Mouse (Mus musculus) neural tube, embryonic 11.5 days (tissue): ENCODE data around the gene Tns4. TPM values are rescaled to one million over a fixed set of nuclear protein-coding genes. Genes with fewer than 3 reads are reported as not detected.

Experiments
- ATAC-seq: fragments of 200-750 bp; cut with Nextera tagmentation; 2 replicates; pipeline ENCODE4 v1.8.0; 2017; ENCODE audit warnings: moderate number of reproducible peaks, mild to moderate bottlenecking, moderate TSS enrichment, moderate library complexity; ENCODE audit not compliant: insufficient read depth, low FRiP score, low TSS enrichment
- DNase-seq: peaks from one replicate; pipeline ENCODE4 v3.0.0-alpha.2; 2015; ENCODE audit warnings: low spot score
- H3K27ac ChIP-seq: fragments of 300-500 bp; sonication (generic); 2 replicates; pipeline ENCODE4 v1.5.1; 2014; ENCODE audit warnings: low read depth, mild to moderate bottlenecking, low read length
- H3K27me3 ChIP-seq: fragments of 300-500 bp; sonication (generic); 2 replicates; pipeline ENCODE4 v1.6.1; 2014; ENCODE audit warnings: mild to moderate bottlenecking, low read length, mixed read lengths; ENCODE audit not compliant: control insufficient read depth, insufficient read depth
- H3K36me3 ChIP-seq: fragments of 300-500 bp; sonication (generic); 2 replicates; pipeline ENCODE4 v1.6.1; 2014; ENCODE audit warnings: mild to moderate bottlenecking, low read length, moderate library complexity, mixed read lengths; ENCODE audit not compliant: control insufficient read depth, insufficient read depth
- H3K4me1 ChIP-seq: fragments of 300-500 bp; sonication (generic); 2 replicates; pipeline ENCODE4 v1.6.1; 2014; ENCODE audit warnings: low read length, mixed read lengths; ENCODE audit not compliant: control insufficient read depth, insufficient read depth
- H3K4me2 ChIP-seq: fragments of 300-500 bp; sonication (generic); 2 replicates; pipeline ENCODE4 v1.6.1; 2014; ENCODE audit warnings: low read depth, mild to moderate bottlenecking, moderate library complexity
- H3K4me3 ChIP-seq: fragments of 300-500 bp; sonication (generic); 2 replicates; pipeline ENCODE4 v1.5.1; 2014; ENCODE audit warnings: low read depth, low read length
- H3K9ac ChIP-seq: fragments of 300-500 bp; sonication (generic); 2 replicates; pipeline ENCODE4 v1.6.1; 2014; ENCODE audit warnings: mild to moderate bottlenecking, low read length
- H3K9me3 ChIP-seq: fragments of 300-500 bp; sonication (generic); 2 replicates; pipeline ENCODE4 v1.6.1; 2016; ENCODE audit warnings: low read length; ENCODE audit not compliant: control insufficient read depth
- WGBS: fragments of 180-500 bp; shearing (Covaris S2); extraction: QIAGEN DNeasy Blood & Tissue Kit; methylation state at CpG from one replicate; pipeline ENCODE4 v1.1.7; 2014; 5-methylcytosine and 5-hydroxymethylcytosine counted together
- polyA plus RNA-seq: library from polyadenylated mRNA; unstranded; fragments of >200 nt; fragmentation: Nextera tagmentation; extraction: Ambion mirVana; gene quantifications from 2 replicates; pipeline ENCODE4 v1.2.1, GENCODE M21; 2014

Gene Tns4
- polyA plus RNA-seq = 0.46 and 0.62 TPM in 2 replicates

- 69% methylated on average over 14 of the region's 14 CpGs for WGBS
- Histone ChIP-seq H3K27me3 (no peaks in the 10 kb centered on the region), H3K4me3 (no peak within 1 kb of the TSS), H3K36me3 (no peaks in the 10 kb centered on the region), H3K27ac (no peak within 1 kb of the TSS), H3K9me3 (no peaks in the 10 kb centered on the region), H3K4me1 (no peaks in the 10 kb centered on the region), H3K9ac (no peak within 1 kb of the TSS), H3K4me2 (no peak within 1 kb of the TSS)
- ATAC-seq (no peak), DNase-seq (no peak)
These were observed at the start of gene Tns4 for GRCm38 (mm10) chr11:99089077-99089601. Gene Tns4, minus strand, starts transcription at chr11:99089306.

GRCm38 (mm10) chr11:99137385-99137784 lies 48.3 kb upstream of the Tns4 start:
- H3K4me1 ChIP-seq = peaks cover 13% of the 10 kb centered on the region
- WGBS = 84% methylated on average over 4 of the region's 4 CpGs
- H3K36me3 ChIP-seq = no peaks in the 10 kb centered on the region
- no peak overlapping the region for H3K4me3 ChIP-seq
- DNase-seq (no peak), ATAC-seq (no peak)
- H3K4me2 ChIP-seq = no peak overlapping the region
- H3K27me3 ChIP-seq = no peaks in the 10 kb centered on the region
- no peak overlapping the region for H3K9ac ChIP-seq
- H3K9me3 ChIP-seq = no peaks in the 10 kb centered on the region
- no peak overlapping the region for H3K27ac ChIP-seq

GRCm38 (mm10) chr11:99136961-99137360 lies 47.9 kb upstream of the Tns4 start:
- Histone ChIP-seq H3K9ac (no peak overlapping the region), H3K27me3 (no peaks in the 10 kb centered on the region), H3K9me3 (no peaks in the 10 kb centered on the region), H3K27ac (no peak overlapping the region), H3K4me3 (no peak overlapping the region), H3K36me3 (no peaks in the 10 kb centered on the region), H3K4me1 (peaks cover 17% of the 10 kb centered on the region), H3K4me2 (no peak overlapping the region)
- 62% methylated on average over 4 of the region's 4 CpGs for WGBS
- no peak for ATAC-seq
- DNase-seq = no peak

- Histone ChIP-seq H3K9ac (no peak overlapping the region), H3K4me2 (no peak overlapping the region), H3K4me3 (no peak overlapping the region), H3K36me3 (no peaks in the 10 kb centered on the region), H3K4me1 (peaks cover 23% of the 10 kb centered on the region), H3K9me3 (no peaks in the 10 kb centered on the region), H3K27ac (no peak overlapping the region), H3K27me3 (no peaks in the 10 kb centered on the region)
- no peak for DNase-seq
- no peak for ATAC-seq
- WGBS = 37% methylated on average over 3 of the region's 3 CpGs
These were observed 47.3 kb upstream of the Tns4 start for GRCm38 (mm10) chr11:99136361-99136760.

- Histone ChIP-seq H3K4me1 (peaks cover 25% of the 10 kb centered on the region), H3K9ac (no peak overlapping the region), H3K4me3 (no peak overlapping the region), H3K9me3 (no peaks in the 10 kb centered on the region), H3K36me3 (no peaks in the 10 kb centered on the region), H3K27ac (peak overlapping the region; percentile 8; the same call in 1 of the 2 replicates), H3K27me3 (no peaks in the 10 kb centered on the region), H3K4me2 (no peak overlapping the region)
- no peak for DNase-seq
- no peak for ATAC-seq
- 80% methylated on average over 8 of the region's 8 CpGs for WGBS
These were observed 45.9 kb upstream of the Tns4 start for GRCm38 (mm10) chr11:99135047-99135440.

- Histone ChIP-seq H3K4me3 (no peak overlapping the region), H3K9me3 (no peaks in the 10 kb centered on the region), H3K27ac (no peak overlapping the region; the same call in 1 of the 2 replicates), H3K4me1 (peaks cover 28% of the 10 kb centered on the region), H3K9ac (no peak overlapping the region), H3K4me2 (no peak overlapping the region), H3K27me3 (no peaks in the 10 kb centered on the region), H3K36me3 (no peaks in the 10 kb centered on the region)
- ATAC-seq (no peak), DNase-seq (no peak)
- 56% methylated on average over 15 of the region's 15 CpGs for WGBS
These were observed 45.4 kb upstream of the Tns4 start for GRCm38 (mm10) chr11:99134266-99135046.

- Histone ChIP-seq H3K27me3 (no peaks in the 10 kb centered on the region), H3K9ac (no peak overlapping the region), H3K36me3 (no peaks in the 10 kb centered on the region), H3K27ac (peak overlapping the region; percentile 35; the same call in 1 of the 2 replicates), H3K4me2 (no peak overlapping the region), H3K4me1 (peaks cover 29% of the 10 kb centered on the region), H3K9me3 (no peaks in the 10 kb centered on the region), H3K4me3 (no peak overlapping the region)
- WGBS = 42% methylated on average over 5 of the region's 5 CpGs
- DNase-seq = no peak
- no peak for ATAC-seq
These were observed 44.3 kb upstream of the Tns4 start for GRCm38 (mm10) chr11:99133285-99133897.

- DNase-seq (peak; percentile 79), ATAC-seq (peak; percentile 77)
- H3K36me3 ChIP-seq = no peaks in the 10 kb centered on the region
- no peaks in the 10 kb centered on the region for H3K27me3 ChIP-seq
- peaks cover 29% of the 10 kb centered on the region for H3K4me1 ChIP-seq
- H3K27ac ChIP-seq = peak overlapping the region; percentile 89
- peak overlapping the region; percentile 42 for H3K4me2 ChIP-seq
- H3K9ac ChIP-seq = peak overlapping the region; percentile 47
- no peaks in the 10 kb centered on the region for H3K9me3 ChIP-seq
- H3K4me3 ChIP-seq = 0 out of 2 replicates have a peak overlapping the region, but pooled peaks have one; percentile 10
- 2% methylated on average over 11 of the region's 11 CpGs for WGBS
These were observed 43.1 kb upstream of the Tns4 start for GRCm38 (mm10) chr11:99132091-99132730.
